Mouse (Mus musculus): ENCODE measurements at regions not wholly inside any gene's neighbourhood (a gene's known extent, or its start where the extent isn't known, plus 50 kb on each side); places are given as distances from the start of the nearest gene placed in this dataset.
A peak's percentile ranks its signal among the peaks of the same experiment; 100 is the strongest.

DNA sequence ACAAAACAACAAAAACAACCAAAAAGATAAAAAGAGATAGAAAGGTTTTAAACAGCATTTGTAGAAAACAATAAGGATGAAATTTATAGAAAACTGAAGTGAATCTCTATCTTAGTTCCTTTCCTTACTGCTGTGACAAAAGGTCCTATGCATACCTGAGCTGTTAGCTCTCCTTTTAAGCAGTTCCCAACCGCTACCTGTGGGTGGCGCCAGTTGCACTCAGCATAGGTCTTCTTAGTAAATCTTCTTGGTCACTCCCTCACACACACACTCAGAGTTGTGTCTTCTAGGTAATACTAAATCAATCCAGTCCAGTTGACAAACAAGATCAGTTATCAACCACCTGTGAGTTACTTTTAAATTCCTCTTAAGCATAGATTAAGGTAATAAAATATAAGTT is 355.5 kb upstream of the Prkcq start:
- no peak for DNase-seq (ENCODE audit: extremely low read depth, low read depth, low spot score)

DNA sequence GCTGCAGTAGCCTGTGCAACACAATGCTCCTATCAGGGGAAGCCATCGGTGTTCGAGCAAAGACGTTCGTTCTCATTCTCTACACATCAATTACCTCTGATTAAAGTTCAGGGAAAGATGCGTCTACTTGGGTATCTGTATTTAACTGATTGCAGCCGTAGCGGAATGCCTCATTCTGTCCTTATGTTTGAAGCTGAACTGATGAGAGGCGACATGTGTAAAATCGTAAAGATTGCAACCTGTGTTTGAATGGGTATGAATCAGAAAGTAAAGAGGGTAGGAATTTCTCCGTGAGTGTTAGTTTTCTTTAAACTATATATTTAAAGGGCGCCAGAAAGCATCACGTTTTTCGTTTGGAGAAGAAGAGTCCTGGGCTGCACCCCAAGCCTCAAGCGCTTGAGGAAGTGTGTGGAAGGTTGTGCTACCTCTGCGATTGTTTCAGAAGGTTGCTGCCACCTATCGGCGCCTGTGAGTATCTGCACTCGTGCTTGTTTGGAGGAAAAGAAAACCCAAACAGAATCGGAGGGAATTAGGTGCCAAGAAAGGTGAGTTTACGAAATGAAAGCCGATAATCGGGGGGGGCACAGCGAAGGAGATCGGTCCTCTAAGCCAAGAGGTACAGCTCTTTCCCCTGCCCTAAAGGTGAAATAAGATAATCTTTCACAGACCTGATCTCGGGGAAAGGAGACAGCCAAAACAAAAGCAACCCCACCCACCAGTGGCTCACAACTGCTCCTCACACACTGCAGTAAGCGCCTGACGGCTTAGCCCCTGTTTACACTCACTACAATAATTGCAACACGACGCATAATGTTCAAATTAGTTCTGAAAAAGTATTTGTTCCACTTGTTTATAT is 346.4 kb upstream of the Prkcq start:
- DNase-seq (ENCODE audit: extremely low read depth, low read depth, low spot score) = peak; percentile 3

DNA sequence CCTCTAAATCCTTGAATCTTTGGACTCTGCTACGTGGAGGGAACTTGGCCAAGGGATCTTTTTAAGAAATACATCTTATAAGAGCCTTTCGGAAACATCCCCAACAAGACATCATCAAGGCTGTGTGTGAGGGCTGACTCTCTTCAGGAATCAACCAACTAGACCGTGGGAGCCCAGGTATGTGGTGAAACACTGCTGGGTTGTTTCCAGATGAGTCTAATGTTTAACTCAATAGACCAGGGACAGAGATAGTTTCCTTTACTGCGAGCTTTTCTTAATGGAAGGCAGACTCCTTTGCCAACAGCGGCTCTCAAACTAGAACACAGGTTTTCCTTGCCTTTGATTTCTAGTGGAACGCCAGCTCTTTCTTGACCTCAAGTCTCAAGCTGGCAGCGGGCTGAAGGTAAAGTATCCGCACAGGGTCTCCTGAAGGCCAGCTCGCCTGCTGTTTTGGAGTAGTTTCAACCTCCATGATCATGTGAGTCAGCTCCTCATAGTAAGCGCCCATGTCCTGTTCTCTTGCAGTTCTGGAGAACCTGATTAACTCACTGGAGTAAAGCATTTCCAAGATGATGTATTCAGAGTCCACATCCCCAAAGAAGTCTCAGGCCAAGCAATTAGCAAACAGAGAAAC is 345.7 kb upstream of the Prkcq start:
- DNase-seq (ENCODE audit: extremely low read depth, low read depth, low spot score) = no peak

DNA sequence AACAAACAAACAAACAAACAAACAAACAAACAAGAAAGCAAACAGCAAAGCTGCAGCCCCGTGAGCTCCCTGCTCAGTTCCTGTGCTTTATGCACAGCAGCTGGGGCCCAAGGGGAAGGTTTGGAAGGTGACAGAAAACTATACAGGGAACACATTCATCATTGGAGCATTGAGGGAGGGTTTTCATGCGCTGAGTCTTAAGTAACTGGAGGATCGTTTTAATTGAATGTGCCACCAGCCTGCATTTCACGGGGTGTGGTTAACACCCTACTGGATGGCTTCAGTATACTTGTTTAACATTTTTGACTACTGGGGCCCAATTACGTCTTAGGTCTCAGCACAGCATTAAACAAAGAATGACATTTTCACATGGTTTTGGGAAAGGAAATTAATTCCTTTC is 331.9 kb upstream of the Prkcq start:
- DNase-seq (ENCODE audit: extremely low read depth, low read depth, low spot score) = no peak

DNA sequence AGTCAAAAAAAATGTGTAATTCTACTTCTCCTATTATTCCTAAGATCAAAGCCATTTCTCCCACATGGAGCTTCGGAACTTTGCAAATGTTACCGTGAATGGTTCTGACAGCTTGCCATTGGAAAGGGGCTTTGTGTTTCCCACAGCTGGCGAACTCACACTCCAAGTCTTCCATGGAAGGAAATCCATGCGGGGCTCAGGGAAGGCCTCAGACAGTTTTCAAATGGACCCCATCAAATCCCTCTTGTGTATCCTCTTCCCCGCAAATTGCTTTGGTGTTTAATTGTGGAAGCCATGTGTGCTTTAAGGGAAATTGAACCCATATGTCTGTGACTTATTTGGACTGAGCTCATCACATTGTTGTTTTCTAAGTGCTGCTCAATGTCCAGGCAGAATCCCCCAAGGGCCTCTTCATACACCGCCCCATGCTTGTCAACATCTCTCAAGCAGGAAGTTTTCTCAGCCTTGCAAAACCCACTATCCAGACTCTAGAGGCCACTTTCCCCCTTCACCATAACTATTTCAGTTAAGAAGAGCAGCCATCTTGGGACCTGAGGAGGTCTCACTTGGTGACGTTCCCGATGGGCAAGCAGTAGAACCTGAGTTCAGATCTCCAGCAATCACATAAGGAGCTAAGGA is 310.1 kb upstream of the Prkcq start:
- no peak for DNase-seq (ENCODE audit: extremely low read depth, low read depth, low spot score)

DNA sequence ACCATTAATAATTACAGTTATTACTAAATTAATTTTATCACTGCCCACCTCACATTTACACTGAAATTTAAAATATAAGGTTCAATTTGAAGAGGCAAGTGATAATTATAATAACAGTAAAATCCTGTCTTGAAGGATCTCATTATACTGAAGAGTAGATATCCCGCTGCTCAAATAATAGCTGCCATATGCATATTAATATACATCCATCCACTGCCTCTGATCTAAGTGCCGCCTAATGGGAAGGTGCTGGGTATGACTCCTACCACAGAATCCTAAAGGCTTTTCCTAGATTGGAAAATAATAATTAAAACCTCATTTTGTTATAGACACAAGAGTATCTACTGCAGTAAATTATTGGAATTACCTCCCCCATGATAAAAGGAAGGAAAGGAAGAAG is 307.5 kb upstream of the Prkcq start:
- no peak for DNase-seq (ENCODE audit: extremely low read depth, low read depth, low spot score)

DNA sequence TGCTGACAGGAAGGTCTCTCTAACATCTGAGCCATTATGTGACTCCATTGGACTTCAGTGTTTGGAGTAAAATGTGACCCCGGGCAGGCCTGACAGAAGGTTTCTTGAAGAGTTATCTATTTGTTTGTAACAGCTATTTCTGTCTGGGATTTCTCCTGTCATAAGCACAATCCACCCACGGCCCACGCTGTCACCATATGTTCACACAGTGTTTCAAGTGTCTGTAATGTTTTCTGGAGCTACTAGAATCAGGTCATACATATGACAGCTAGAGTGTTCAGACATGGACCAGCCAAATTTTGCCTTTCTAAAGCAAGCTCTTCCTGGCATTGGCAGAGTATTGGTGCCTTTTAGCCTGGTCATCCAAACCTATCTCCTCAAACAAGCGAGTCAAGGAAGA is 297.6 kb upstream of the Prkcq start:
- no peak for DNase-seq (ENCODE audit: extremely low read depth, low read depth, low spot score)

DNA sequence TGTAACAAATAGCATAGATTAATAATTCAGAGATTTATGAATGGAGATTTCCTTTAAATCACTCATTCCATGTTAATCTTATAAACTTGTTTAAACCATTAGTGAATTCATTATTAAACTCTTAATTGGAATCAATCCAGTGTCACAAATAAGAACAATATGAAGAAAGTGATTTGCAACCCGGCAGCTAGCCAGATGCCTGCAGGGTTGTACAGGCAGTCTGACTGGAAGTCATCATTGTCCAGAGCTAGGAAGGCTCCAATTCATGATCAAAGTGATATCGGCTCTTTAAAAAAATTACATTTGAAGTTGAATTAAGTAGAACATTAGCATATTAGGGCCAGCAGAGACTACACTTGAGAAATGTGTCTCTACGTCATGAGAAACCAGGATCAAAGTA is 270.0 kb upstream of the Prkcq start:
- no peak for DNase-seq (ENCODE audit: extremely low read depth, low read depth, low spot score)

DNA sequence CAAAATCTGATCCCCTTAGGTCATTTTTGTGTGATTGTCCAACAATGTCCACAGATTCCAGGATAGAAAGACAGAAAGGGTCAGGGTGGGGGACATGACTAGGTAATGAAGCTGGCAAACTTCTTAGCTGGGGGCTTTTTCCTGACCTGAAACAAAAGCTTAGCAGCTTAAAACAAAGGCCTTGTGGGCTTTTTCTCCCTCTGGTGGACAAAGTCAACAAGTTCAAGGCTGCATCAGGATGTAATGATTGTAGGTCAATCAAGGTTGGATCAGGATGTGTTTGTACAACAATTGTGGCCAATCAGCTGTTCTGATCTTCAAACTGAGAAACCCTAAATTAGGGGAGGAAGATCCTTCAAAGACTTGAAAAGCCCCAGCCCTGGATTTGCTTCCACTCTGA is 252.0 kb upstream of the Prkcq start:
- DNase-seq (ENCODE audit: extremely low read depth, low read depth, low spot score) = no peak

DNA sequence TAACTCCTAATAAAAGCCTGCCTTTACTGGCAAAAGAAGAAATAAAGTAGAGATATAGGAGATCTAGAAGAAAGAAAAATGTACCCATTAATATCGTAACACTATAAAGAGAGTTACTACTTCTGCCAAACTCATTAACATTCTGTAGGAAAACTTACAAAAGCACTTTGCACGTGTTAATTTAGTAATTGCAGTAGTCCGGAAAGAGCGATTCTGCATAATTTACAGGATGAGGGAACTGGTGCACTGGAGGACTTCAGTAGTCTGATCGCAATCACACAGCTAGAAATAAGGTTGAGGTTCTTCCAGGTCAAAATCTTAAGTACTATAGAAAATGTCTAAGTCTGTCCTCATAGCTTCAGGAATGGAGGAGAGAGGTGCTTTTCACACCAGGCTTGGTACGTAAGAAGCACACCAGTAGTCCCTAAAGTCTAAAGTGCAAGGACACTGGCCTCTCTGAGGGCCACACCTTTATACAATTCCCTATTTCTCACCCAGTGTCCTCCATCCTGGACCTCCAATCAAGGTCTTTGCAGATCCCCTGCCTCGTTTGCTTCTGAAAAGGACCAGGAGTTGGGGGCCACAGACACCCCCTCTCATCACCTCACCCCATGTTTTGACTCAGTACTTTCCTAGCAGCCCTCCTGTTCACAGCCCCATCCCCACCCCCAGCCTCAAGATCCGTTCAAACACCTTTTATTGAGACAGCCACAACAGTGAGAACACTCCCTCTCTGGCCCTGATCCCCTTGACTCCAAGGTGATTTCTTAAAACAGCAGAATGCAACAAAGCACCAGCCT is 251.0 kb upstream of the Prkcq start:
- DNase-seq (ENCODE audit: extremely low read depth, low read depth, low spot score) = no peak

DNA sequence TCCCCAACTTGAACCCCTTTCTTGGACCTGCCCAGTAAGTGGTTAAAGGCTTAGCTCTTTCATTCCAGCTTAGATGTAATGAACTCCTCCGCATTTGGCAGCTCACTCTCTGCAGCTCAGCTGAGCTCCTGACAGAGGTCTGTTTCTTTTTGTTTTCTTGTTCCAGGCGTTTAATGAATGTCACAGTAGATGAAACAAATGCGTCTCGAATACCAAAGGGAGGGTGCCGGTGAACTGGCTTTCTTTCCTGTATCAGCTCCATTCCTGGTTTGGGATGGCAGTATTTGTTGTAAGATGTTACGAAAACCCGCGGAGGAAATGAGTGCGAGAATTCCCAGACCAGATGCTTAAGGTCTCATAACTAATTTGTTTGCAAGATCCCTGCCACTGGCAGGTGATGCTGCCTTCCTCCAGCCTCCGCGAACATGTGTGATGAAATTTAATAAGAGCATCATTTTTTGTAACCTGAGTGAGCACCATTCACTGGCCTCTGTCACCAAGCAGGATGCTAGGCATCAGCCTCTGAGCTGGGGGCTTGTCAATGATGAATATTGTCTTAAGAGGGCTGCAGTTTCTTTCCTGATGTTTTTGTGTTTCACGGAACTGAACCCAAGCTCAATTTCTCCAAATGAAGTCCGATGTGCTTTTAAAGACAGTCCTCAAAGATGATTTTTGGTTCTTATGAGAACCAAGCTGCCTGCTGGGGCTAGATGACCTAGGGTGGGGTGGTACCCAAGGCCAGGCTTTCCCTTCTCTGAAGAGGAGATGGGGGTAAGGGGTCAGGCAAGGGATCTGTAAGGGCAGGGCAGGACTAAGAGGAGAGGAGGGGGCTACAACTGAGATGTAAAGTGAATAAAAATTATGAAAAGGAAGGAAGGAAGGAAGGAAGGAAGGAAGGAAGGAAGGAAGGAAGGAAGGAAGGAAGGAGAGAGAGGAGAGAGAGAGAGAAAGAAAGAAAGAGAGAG is 250.1 kb upstream of the Prkcq start:
- DNase-seq (ENCODE audit: extremely low read depth, low read depth, low spot score) = no peak

DNA sequence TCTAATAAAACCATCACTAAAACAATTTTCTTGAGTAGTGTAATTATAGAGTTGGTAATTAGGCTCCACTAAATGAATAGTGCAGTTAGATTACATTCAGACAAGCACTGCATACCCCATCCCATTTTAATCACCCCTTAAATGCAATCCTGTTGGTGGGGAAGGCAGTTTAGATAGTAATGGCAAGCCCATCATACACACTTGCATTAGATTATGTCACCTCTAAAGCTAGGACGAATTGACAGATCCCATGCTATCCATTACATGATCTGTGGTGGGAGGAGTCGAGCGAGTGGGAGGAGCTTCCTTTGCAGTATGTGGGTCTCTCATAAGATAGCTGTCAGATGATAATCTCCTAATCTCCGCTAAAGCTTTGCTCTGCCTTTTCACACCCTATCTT is 247.9 kb upstream of the Prkcq start:
- no peak for DNase-seq (ENCODE audit: extremely low read depth, low read depth, low spot score)

DNA sequence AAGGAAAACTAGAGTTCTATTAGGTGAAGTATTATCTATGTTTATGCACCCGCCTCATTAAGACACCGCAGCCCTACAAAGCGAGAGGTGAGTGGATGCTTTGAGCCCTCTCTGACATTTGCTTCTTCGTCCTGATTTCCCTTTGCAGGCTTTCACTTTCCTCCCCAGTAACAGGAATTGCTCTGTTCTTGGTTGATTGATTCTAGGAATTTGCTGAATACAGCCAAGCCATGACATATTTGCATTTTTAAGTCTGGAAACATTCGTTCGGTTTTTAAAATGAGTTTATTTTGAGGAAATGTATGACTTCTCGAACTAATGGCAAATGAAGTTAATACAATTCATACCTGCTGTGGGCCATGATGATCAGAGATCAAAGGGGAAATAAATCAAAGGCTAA is 246.5 kb upstream of the Prkcq start:
- no peak for DNase-seq (ENCODE audit: extremely low read depth, low read depth, low spot score)

DNA sequence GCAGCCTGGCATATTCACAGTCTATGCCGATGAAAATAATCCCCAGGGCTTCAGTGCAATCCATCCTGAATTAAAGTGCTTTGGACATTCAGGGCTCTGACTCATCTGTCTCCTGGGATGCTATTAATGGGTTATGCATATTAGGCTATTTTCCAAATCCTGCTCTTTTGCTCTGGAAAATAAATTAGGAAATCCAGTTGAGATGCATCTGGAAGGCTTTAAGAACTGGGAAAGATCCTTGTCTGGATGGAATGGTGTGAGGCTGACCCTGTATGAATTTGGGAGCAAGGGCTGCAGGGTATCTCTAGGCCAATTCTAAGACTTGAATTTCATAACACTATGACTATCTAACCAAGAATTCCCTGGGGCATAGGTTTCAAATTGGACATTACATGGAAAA is 234.5 kb upstream of the Prkcq start:
- DNase-seq (ENCODE audit: extremely low read depth, low read depth, low spot score) = no peak

DNA sequence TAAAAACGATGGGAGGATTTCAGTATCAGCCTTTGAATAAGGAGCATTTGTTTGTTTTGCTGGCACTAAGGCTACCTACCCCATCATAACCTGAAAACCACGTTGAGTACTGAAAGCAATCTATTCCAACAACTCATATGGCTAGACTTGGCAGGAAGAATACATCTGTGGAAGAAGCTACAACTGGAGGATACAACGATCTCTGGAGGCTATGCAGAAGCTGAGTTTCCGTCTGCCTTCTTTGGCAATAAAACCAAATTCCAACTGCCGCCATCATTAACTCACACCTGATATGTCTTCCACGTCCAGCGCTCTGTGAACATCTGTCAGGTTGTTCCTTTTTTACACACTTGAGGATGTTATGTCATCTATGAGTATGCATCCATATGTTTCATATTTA is 206.7 kb upstream of the Prkcq start:
- DNase-seq (ENCODE audit: extremely low read depth, low read depth, low spot score) = no peak

DNA sequence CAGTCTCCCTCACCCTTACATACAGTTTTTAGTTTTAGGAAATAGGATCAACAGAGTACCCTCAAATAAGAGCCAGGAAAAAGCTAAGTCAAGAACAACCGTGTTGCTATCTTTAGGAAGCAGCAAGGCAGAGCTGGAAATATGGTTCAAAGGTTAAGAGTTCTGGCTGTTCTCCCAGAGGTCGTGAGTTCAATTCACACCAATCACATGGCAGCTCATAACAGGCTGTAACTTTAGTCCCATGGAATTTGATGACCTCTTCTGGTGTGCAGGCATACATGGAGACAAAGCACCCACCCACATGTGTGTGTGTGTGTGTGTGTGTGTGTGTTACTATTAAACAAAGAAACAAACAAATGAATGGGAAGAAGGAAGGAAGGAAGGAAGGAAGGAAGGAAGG is 205.0 kb upstream of the Prkcq start:
- DNase-seq (ENCODE audit: extremely low read depth, low read depth, low spot score) = no peak

DNA sequence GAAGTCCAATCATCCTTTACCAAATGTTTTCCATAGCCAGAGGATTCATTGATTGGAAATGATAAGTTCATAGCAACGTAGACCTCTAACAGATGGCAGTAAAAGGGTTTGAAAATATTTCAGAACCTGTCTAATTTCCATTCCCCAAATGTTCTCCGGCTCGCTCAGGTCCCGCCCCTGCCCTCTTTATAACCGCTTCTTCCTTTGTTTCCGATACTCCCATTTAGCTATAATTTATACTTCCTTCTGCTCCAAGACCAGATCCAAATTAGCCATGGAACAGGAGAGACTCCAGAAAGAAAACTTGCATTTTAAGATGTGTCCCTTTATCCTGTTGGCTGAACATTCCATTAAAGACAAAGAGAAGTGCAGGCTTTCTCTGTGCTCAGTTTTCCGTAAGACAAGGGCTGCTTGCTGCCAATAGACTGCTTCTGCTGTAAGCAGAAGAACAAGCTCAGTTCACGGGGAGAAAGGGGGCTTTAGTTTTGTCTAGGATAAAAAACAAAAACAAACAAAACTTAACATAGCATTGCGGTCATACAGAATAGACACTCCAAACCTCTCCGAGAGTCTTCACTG is 202.7 kb upstream of the Prkcq start:
- no peak for DNase-seq (ENCODE audit: extremely low read depth, low read depth, low spot score)

DNA sequence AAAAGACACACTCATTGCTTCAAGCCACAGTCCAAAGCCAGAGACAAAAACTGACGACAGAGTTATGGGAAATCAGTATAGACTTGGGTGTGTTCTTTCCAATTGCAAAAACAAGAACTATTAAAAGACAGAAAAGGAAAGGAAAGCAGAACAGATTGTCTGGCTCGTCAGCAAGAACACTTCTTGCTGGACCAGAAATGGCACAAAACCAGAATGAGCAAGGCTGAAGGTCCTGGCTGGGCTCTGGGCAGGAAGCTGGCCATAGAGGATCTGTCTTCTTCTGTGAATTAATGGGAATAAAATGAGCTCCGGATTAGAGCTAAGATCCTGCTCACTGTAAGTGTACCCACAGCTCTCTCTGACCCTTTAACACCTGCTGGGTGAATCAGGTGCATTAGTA is 199.9 kb upstream of the Prkcq start:
- no peak for DNase-seq (ENCODE audit: extremely low read depth, low read depth, low spot score)

DNA sequence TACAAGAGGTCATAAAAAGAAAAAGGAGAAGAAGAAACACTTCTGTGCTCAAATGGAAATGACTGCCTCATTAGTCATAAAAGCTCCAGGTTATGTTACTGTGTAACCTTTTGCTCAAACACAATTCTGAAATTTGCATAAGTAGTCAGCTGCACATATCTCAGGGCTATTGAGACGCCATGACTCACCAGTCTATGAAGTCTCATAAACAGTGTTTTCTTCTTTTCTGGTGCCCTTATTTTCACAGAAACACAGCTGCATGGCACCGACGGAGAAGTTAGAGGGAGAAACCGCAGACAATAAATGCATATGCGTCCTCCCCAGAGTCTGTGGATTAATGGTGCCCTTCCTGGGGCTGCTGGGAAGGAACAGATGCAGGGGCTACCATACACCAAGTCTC is 193.1 kb upstream of the Prkcq start:
- no peak for DNase-seq (ENCODE audit: extremely low read depth, low read depth, low spot score)

DNA sequence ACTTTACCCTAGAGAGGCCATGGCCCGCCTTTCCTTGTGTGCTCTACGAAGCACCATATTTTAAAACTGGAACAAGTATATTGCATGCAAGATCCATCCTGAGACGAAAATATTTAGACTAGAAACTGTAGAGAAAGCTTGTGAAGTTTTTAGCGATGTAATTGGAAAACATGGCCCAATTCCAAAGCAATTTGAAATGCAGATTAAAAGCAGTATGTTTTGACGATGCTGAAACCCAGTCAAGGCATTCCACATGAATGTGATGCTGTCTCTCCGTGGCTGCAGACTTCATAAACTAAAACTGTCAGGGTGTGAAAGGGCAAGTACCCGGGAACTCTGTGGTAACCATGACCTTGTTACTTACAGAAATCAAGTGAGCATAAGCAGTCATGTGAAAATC is 185.8 kb upstream of the Prkcq start:
- no peak for DNase-seq (ENCODE audit: extremely low read depth, low read depth, low spot score)
